Mouse (Mus musculus): ENCODE measurements at regions not wholly inside any gene's neighbourhood (a gene's known extent, or its start where the extent isn't known, plus 50 kb on each side); places are given as distances from the start of the nearest gene placed in this dataset.

DNA sequence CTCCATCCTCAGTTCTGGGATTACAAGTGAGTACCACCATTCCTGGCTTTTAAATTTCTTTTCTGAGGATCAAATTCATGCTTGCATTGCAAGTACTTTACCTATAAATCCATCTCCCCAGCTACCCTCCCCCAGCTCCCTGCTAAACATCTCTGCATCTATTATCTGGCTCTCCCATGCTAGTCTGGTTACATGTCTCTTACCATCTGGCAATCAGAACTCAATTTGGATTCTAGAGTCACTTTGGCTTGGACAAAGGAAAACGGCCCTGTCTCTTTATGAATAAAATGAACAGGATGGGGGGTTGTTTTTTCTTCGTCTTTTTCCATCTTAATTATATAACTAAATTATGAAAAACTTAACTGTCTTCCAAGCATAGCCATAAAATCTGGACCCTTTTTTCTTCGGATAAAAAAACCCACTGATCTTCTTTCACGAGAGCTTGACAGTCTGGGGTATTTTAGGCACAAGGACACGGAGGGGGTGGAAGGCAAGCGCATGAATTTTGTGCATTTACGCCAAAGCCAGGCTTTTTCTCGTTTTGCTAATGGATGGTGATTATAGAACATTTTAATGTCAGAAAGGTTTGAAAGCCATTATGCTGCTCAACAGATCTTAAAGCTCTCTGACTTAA lies 151.6 kb downstream of the Cmpk2 start:
- H3K27me3 ChIP-seq (ENCODE audit: control insufficient read depth, insufficient read depth, insufficient read length) = no peaks in the 10 kb centered on the region
- H3K79me3 ChIP-seq (ENCODE audit: low read depth) = no peaks in the 10 kb centered on the region
- H3K4me3 ChIP-seq (ENCODE audit: insufficient read depth, poor library complexity, severe bottlenecking) = no peak overlapping the region
- H3K36me3 ChIP-seq (ENCODE audit: control insufficient read depth, insufficient read depth) = no peaks in the 10 kb centered on the region
- TF ChIP-seq MYOD1 (IDR thresholded peaks at IDR 0.05; ENCODE audit: control insufficient read depth, insufficient read length, low read depth) (no peak), MYOG (IDR thresholded peaks at IDR 0.05; ENCODE audit: control insufficient read depth, extremely low read depth, insufficient read length) (no peak), USF1 (IDR thresholded peaks at IDR 0.05; ENCODE audit: low read depth) (no peak), MAX (IDR thresholded peaks at IDR 0.05) (no peak), CTCF (IDR thresholded peaks at IDR 0.05; ENCODE audit: control insufficient read depth, insufficient read depth, insufficient read length) (no peak), FOSL1 (IDR thresholded peaks at IDR 0.05; ENCODE audit: insufficient read depth, low read length, poor library complexity, severe bottlenecking) (no peak), CEBPB (IDR thresholded peaks at IDR 0.05; ENCODE audit: low read depth) (no peak)
- no peak overlapping the region for H3ac ChIP-seq (ENCODE audit: control insufficient read depth, insufficient read length, low read depth)
- H3K79me2 ChIP-seq (ENCODE audit: control insufficient read depth, insufficient read depth) = no peaks in the 10 kb centered on the region

DNA sequence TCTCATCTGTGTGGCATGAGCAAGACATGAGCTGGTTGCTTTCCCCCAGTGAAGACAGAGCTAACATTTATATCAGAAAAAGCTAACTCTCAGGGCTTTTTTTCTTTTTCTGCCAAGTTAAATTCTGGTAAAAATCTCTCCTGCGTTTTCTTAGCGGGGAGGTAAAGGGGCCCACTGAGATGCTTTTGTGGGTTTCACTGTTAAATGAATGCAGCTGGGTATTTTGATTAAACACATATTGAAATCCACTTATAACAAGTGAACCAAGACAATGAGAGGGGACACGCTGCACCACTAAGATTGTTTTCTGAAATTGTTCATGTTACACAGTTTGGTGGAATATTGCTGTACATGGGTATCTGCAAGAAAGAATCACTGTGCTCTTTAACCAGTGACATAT lies 149.0 kb downstream of the Cmpk2 start:
- H3K27me3 ChIP-seq (ENCODE audit: control insufficient read depth, insufficient read depth, insufficient read length) = no peaks in the 10 kb centered on the region
- no peak overlapping the region for H3K4me3 ChIP-seq (ENCODE audit: insufficient read depth, poor library complexity, severe bottlenecking)
- H3K79me3 ChIP-seq (ENCODE audit: low read depth) = no peaks in the 10 kb centered on the region
- no peaks in the 10 kb centered on the region for H3K79me2 ChIP-seq (ENCODE audit: control insufficient read depth, insufficient read depth)
- no peaks in the 10 kb centered on the region for H3K36me3 ChIP-seq (ENCODE audit: control insufficient read depth, insufficient read depth)
- TF ChIP-seq FOSL1 (IDR thresholded peaks at IDR 0.05; ENCODE audit: insufficient read depth, low read length, poor library complexity, severe bottlenecking) = no peak
- TF ChIP-seq USF1 (IDR thresholded peaks at IDR 0.05; ENCODE audit: low read depth) = no peak
- no peak for TF ChIP-seq MAX (IDR thresholded peaks at IDR 0.05)
- no peak for TF ChIP-seq MYOG (IDR thresholded peaks at IDR 0.05; ENCODE audit: control insufficient read depth, extremely low read depth, insufficient read length)
- no peak for TF ChIP-seq CEBPB (IDR thresholded peaks at IDR 0.05; ENCODE audit: low read depth)
- no peak for TF ChIP-seq MYOD1 (IDR thresholded peaks at IDR 0.05; ENCODE audit: control insufficient read depth, insufficient read length, low read depth)
- no peak overlapping the region for H3ac ChIP-seq (ENCODE audit: control insufficient read depth, insufficient read length, low read depth)

DNA sequence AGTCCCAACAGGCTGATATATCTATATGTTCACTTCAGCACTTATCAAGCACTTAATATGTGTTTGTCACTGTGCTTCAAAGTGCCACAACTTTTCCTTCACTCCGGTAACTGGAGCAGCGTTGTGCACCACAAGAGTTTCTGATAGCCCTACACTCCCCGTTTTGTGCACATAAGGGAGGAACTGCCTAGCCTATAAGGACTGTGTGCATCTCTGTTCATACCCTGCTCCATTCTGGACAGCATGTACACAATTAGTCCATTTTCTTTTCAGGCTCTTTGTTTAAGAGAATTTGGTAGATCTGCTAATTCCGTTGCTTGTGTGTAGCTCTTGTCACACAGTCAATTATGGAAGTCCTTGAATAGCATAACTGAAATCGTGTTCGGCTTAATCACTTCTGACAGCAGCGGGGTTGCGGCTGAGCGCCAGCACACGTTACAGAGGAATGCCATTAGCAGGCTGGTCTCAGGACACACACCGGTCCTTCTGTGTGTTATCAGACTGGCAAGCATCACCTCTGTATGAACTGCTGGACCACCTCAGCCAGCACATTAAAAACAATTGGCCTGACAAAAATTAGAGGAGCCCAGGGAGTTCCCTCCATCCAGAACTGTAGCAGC lies 144.2 kb downstream of the Cmpk2 start:
- no peak overlapping the region for H3ac ChIP-seq (ENCODE audit: control insufficient read depth, insufficient read length, low read depth)
- H3K36me3 ChIP-seq (ENCODE audit: control insufficient read depth, insufficient read depth) = no peaks in the 10 kb centered on the region
- H3K79me2 ChIP-seq (ENCODE audit: control insufficient read depth, insufficient read depth) = no peaks in the 10 kb centered on the region
- no peak overlapping the region for H3K4me3 ChIP-seq (ENCODE audit: insufficient read depth, poor library complexity, severe bottlenecking)
- H3K79me3 ChIP-seq (ENCODE audit: low read depth) = no peaks in the 10 kb centered on the region
- no peaks in the 10 kb centered on the region for H3K27me3 ChIP-seq (ENCODE audit: control insufficient read depth, insufficient read depth, insufficient read length)
- TF ChIP-seq FOSL1 (IDR thresholded peaks at IDR 0.05; ENCODE audit: insufficient read depth, low read length, poor library complexity, severe bottlenecking) (no peak), USF1 (IDR thresholded peaks at IDR 0.05; ENCODE audit: low read depth) (no peak), MAX (IDR thresholded peaks at IDR 0.05) (no peak), MYOD1 (IDR thresholded peaks at IDR 0.05; ENCODE audit: control insufficient read depth, insufficient read length, low read depth) (no peak), CEBPB (IDR thresholded peaks at IDR 0.05; ENCODE audit: low read depth) (no peak), MYOG (IDR thresholded peaks at IDR 0.05; ENCODE audit: control insufficient read depth, extremely low read depth, insufficient read length) (no peak), CTCF (IDR thresholded peaks at IDR 0.05; ENCODE audit: control insufficient read depth, insufficient read depth, insufficient read length) (no peak)

DNA sequence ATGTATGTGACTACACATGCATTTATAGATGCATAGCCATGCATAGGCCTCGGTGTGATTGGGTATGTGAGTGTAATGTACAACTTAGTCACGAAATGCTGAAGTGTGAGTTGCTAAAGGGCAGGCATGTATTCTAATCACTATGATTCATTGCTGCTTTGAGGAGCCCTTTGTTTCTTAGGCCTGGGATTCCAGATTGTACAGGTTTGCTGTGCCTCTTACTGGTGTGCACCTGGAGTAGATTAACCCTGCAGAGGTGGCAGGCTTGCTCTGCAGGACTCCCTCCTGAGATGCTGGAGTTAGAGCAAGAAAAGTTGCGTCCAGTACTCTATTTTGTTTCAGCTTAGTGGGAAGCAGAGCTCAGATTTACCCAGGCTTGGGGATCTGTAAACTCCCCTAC lies 141.1 kb downstream of the Cmpk2 start:
- Histone ChIP-seq H3K79me3 (ENCODE audit: low read depth) (no peaks in the 10 kb centered on the region), H3ac (ENCODE audit: control insufficient read depth, insufficient read length, low read depth) (no peak overlapping the region), H3K36me3 (ENCODE audit: control insufficient read depth, insufficient read depth) (no peaks in the 10 kb centered on the region), H3K27me3 (ENCODE audit: control insufficient read depth, insufficient read depth, insufficient read length) (no peaks in the 10 kb centered on the region), H3K79me2 (ENCODE audit: control insufficient read depth, insufficient read depth) (no peaks in the 10 kb centered on the region), H3K4me3 (ENCODE audit: insufficient read depth, poor library complexity, severe bottlenecking) (no peak overlapping the region)
- TF ChIP-seq FOSL1 (IDR thresholded peaks at IDR 0.05; ENCODE audit: insufficient read depth, low read length, poor library complexity, severe bottlenecking) (no peak), CTCF (IDR thresholded peaks at IDR 0.05; ENCODE audit: control insufficient read depth, insufficient read depth, insufficient read length) (no peak), CEBPB (IDR thresholded peaks at IDR 0.05; ENCODE audit: low read depth) (no peak), MYOD1 (IDR thresholded peaks at IDR 0.05; ENCODE audit: control insufficient read depth, insufficient read length, low read depth) (no peak), MYOG (IDR thresholded peaks at IDR 0.05; ENCODE audit: control insufficient read depth, extremely low read depth, insufficient read length) (no peak), USF1 (IDR thresholded peaks at IDR 0.05; ENCODE audit: low read depth) (no peak), MAX (IDR thresholded peaks at IDR 0.05) (no peak)

DNA sequence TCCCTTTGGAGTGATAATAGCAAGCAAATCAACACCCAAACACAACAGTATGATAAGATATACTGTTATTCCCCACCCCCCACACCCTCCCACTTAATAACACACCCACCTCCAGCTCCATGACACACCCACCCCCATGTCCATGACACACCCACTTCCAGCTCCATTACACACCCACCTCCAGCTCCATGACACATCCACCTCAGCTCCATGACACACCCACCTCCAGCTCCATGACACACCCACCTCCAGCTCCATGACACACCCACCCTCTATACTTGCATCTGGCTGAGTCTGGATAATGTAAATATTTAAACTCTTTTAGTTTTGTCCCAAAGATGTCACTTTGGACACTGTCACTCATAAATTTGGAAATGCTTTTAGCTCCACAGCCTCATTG lies 129.5 kb downstream of the Cmpk2 start:
- Histone ChIP-seq H3K27me3 (ENCODE audit: control insufficient read depth, insufficient read depth, insufficient read length) (no peaks in the 10 kb centered on the region), H3ac (ENCODE audit: control insufficient read depth, insufficient read length, low read depth) (no peak overlapping the region), H3K4me3 (ENCODE audit: insufficient read depth, poor library complexity, severe bottlenecking) (no peak overlapping the region), H3K79me2 (ENCODE audit: control insufficient read depth, insufficient read depth) (no peaks in the 10 kb centered on the region), H3K79me3 (ENCODE audit: low read depth) (no peaks in the 10 kb centered on the region), H3K36me3 (ENCODE audit: control insufficient read depth, insufficient read depth) (no peaks in the 10 kb centered on the region)
- TF ChIP-seq MAX (IDR thresholded peaks at IDR 0.05) = no peak
- TF ChIP-seq CTCF (IDR thresholded peaks at IDR 0.05; ENCODE audit: control insufficient read depth, insufficient read depth, insufficient read length) = no peak
- no peak for TF ChIP-seq MYOG (IDR thresholded peaks at IDR 0.05; ENCODE audit: control insufficient read depth, extremely low read depth, insufficient read length)
- TF ChIP-seq FOSL1 (IDR thresholded peaks at IDR 0.05; ENCODE audit: insufficient read depth, low read length, poor library complexity, severe bottlenecking) = no peak
- no peak for TF ChIP-seq USF1 (IDR thresholded peaks at IDR 0.05; ENCODE audit: low read depth)
- TF ChIP-seq CEBPB (IDR thresholded peaks at IDR 0.05; ENCODE audit: low read depth) = no peak
- TF ChIP-seq MYOD1 (IDR thresholded peaks at IDR 0.05; ENCODE audit: control insufficient read depth, insufficient read length, low read depth) = no peak
